Mouse (Mus musculus) cerebellum, adult 8-10 months (tissue): ENCODE results near the gene A630001G21Rik.

Source experiments
- DNase-seq: peaks from one replicate; pipeline ENCODE4 v3.0.0; 2022

Gene A630001G21Rik

GRCm38 (mm10) chr1:85767754-85768153 is 10.7 kb downstream of the A630001G21Rik start:
- DNase-seq: no peak

- DNase-seq: no peak
Measured at GRCm38 (mm10) chr1:85766120-85766519, 12.3 kb downstream of the A630001G21Rik start.

- no peak for DNase-seq
Measured at GRCm38 (mm10) chr1:85764291-85764690, 14.2 kb downstream of the A630001G21Rik start.

- DNase-seq: no peak
Measured at GRCm38 (mm10) chr1:85763386-85763785, 15.1 kb downstream of the A630001G21Rik start.

- no peak for DNase-seq
Measured at GRCm38 (mm10) chr1:85761665-85762064, 16.8 kb downstream of the A630001G21Rik start.

- no peak for DNase-seq
Measured at GRCm38 (mm10) chr1:85758969-85759293, 19.5 kb downstream of the A630001G21Rik start.

GRCm38 (mm10) chr1:85758231-85758968 is 20.0 kb downstream of the A630001G21Rik start:
- no peak for DNase-seq

GRCm38 (mm10) chr1:85757531-85758230 is 20.8 kb downstream of the A630001G21Rik start:
- DNase-seq: no peak

- no peak for DNase-seq
Measured at GRCm38 (mm10) chr1:85751932-85752680, 26.3 kb downstream of the A630001G21Rik start.

- no peak for DNase-seq
Measured at GRCm38 (mm10) chr1:85751494-85751893, 26.9 kb downstream of the A630001G21Rik start.

- DNase-seq: no peak
Measured at GRCm38 (mm10) chr1:85750650-85751049, 27.8 kb downstream of the A630001G21Rik start.

GRCm38 (mm10) chr1:85749829-85750228 is 28.6 kb downstream of the A630001G21Rik start:
- DNase-seq: no peak

- no peak for DNase-seq
Measured at GRCm38 (mm10) chr1:85746511-85746910, 31.9 kb downstream of the A630001G21Rik start.

- DNase-seq: no peak
Measured at GRCm38 (mm10) chr1:85744539-85744938, 33.9 kb downstream of the A630001G21Rik start.

- DNase-seq: no peak
Measured at GRCm38 (mm10) chr1:85742916-85743505, 35.4 kb downstream of the A630001G21Rik start.

- no peak for DNase-seq
Measured at GRCm38 (mm10) chr1:85742333-85742732, 36.1 kb downstream of the A630001G21Rik start.

- DNase-seq: no peak
Measured at GRCm38 (mm10) chr1:85740923-85741322, 37.5 kb downstream of the A630001G21Rik start.

- DNase-seq: no peak
Measured at GRCm38 (mm10) chr1:85739819-85740218, 38.6 kb downstream of the A630001G21Rik start.

GRCm38 (mm10) chr1:85739000-85739399 is 39.4 kb downstream of the A630001G21Rik start:
- DNase-seq: no peak

- peak; percentile 59 for DNase-seq
Measured at GRCm38 (mm10) chr1:85736355-85737184, 41.9 kb downstream of the A630001G21Rik start.

- DNase-seq: no peak
Measured at GRCm38 (mm10) chr1:85735463-85736123, 42.9 kb downstream of the A630001G21Rik start.

GRCm38 (mm10) chr1:85734511-85734910 is 43.9 kb downstream of the A630001G21Rik start:
- no peak for DNase-seq
